Mouse (Mus musculus) lung, adult 18-20 months (tissue): ENCODE measurements around the gene Irf1.

Source experiments
- DNase-seq, 2 experiments: peaks; one replicate each; pipeline ENCODE4 v3.0.0; 2022; ENCODE audit warnings: mixed read lengths in 2 of 2

The Irf1 gene

GRCm38 (mm10) chr11:53813001-53813868 lies 43.4 kb downstream of the Irf1 start:
- DNase-seq: peak in 1 of 2 experiments; percentile 59

- no peak for DNase-seq
These were observed 45.0 kb downstream of the Irf1 start for GRCm38 (mm10) chr11:53814810-53815209.

GRCm38 (mm10) chr11:53816841-53817375 lies 47.1 kb downstream of the Irf1 start:
- DNase-seq: no peak

- peak in 1 of 2 experiments; percentile 56 for DNase-seq
These were observed 49.0 kb downstream of the Irf1 start for GRCm38 (mm10) chr11:53818794-53819193.

GRCm38 (mm10) chr11:53819511-53819910 lies 49.7 kb downstream of the Irf1 start:
- DNase-seq: no peak

GRCm38 (mm10) chr11:53820516-53821170 lies 50.8 kb downstream of the Irf1 start:
- no peak for DNase-seq

GRCm38 (mm10) chr11:53821230-53821944 lies 51.6 kb downstream of the Irf1 start:
- DNase-seq: no peak

- DNase-seq: no peak
These were observed 52.1 kb downstream of the Irf1 start for GRCm38 (mm10) chr11:53821945-53822338.

GRCm38 (mm10) chr11:53825409-53825808 lies 55.6 kb downstream of the Irf1 start:
- no peak for DNase-seq
